Mouse (Mus musculus) heart, embryonic 14.5 days (tissue): Measurements from ENCODE around the gene Bnc2. TPM values are rescaled to one million over a fixed set of nuclear protein-coding genes. Genes with fewer than 3 reads are reported as not detected.

Source experiments
- ATAC-seq: fragments of 200-750 bp; cut with Nextera tagmentation; 2 replicates; pipeline ENCODE4 v1.8.0; 2017; ENCODE audit warnings: low read depth, moderate TSS enrichment; ENCODE audit not compliant: insufficient number of reproducible peaks, insufficient read depth, low FRiP score
- H3K27ac ChIP-seq, 2 experiments: fragments of 200-500 bp in 1 of 2; fragments of 300-500 bp in 1 of 2; sonication (generic) in 1 of 2; replicated peaks in 1 of 2; 2 replicates each; pipeline ENCODE4 v1.5.1; 2012 to 2014; ENCODE audit warnings: low read depth in 2 of 2, low read length in 2 of 2, control low read depth in 1 of 2, mild to moderate bottlenecking in 1 of 2, mixed read lengths in 1 of 2; ENCODE audit not compliant: control insufficient read depth in 1 of 2, insufficient read depth in 1 of 2
- H3K27me3 ChIP-seq: fragments of 300-500 bp; sonication (generic); 2 replicates; pipeline ENCODE4 v1.6.1; 2014; ENCODE audit warnings: mild to moderate bottlenecking, low read length, control low read depth; ENCODE audit not compliant: control insufficient read depth, insufficient read depth
- H3K36me3 ChIP-seq: fragments of 300-500 bp; sonication (generic); 2 replicates; pipeline ENCODE4 v1.6.1; 2014; ENCODE audit warnings: mild to moderate bottlenecking, control low read depth, low read length, mixed read lengths; ENCODE audit not compliant: control insufficient read depth, insufficient read depth
- H3K4me1 ChIP-seq, 2 experiments: fragments of 200-500 bp in 1 of 2; fragments of 300-500 bp in 1 of 2; sonication (generic) in 1 of 2; 2 replicates each; pipeline ENCODE4 v1.6.1; 2012 to 2014; ENCODE audit warnings: low read length in 2 of 2, control low read depth in 1 of 2, mixed read lengths in 1 of 2; ENCODE audit not compliant: control insufficient read depth in 2 of 2, insufficient read depth in 2 of 2
- H3K4me2 ChIP-seq: fragments of 300-500 bp; sonication (generic); 2 replicates; pipeline ENCODE4 v1.6.1; 2014; ENCODE audit warnings: mild to moderate bottlenecking, low read length
- H3K4me3 ChIP-seq, 2 experiments: fragments of 200-500 bp in 1 of 2; fragments of 300-500 bp in 1 of 2; sonication (generic) in 1 of 2; 2 replicates each; pipeline ENCODE4 v1.5.1; 2012 to 2014; ENCODE audit warnings: low read length in 2 of 2, mild to moderate bottlenecking in 2 of 2, control low read depth in 1 of 2, low read depth in 1 of 2, moderate library complexity in 1 of 2; ENCODE audit not compliant: control insufficient read depth in 1 of 2, insufficient read depth in 1 of 2
- H3K9ac ChIP-seq: fragments of 300-500 bp; sonication (generic); 2 replicates; pipeline ENCODE4 v1.6.1; 2014; ENCODE audit warnings: mild to moderate bottlenecking, low read length
- H3K9me3 ChIP-seq: fragments of 300-500 bp; sonication (generic); 2 replicates; pipeline ENCODE4 v1.6.1; 2016; ENCODE audit warnings: low read length, control low read depth; ENCODE audit not compliant: control insufficient read depth
- WGBS: fragments of 180-500 bp; shearing (Covaris S2); extraction: QIAGEN DNeasy Blood & Tissue Kit; methylation state at CpG from one replicate; pipeline ENCODE4 v1.1.7; 2014; 5-methylcytosine and 5-hydroxymethylcytosine counted together
- polyA plus RNA-seq: library from polyadenylated mRNA; unstranded; fragments of >200 nt; fragmentation: Nextera tagmentation; extraction: Ambion mirVana; gene quantifications from 2 replicates; pipeline ENCODE4 v1.2.1, GENCODE M21; 2014

Gene Bnc2
- polyA plus RNA-seq, 1 experiment from 2014 or later = 0.92 TPM

GRCm38 (mm10) chr4:84339172-84339571, 335.9 kb downstream of the Bnc2 start:
- ATAC-seq = no peak
- Histone ChIP-seq H3K9me3 (no peaks in the 10 kb centered on the region), H3K4me3 (no peak overlapping the region), H3K27ac (no peak overlapping the region), H3K36me3 (no peaks in the 10 kb centered on the region), H3K9ac (no peak overlapping the region), H3K27me3 (no peaks in the 10 kb centered on the region), H3K4me1 (no peaks in the 10 kb centered on the region), H3K4me2 (no peak overlapping the region)
- WGBS = 68% methylated on average over 4 of the region's 4 CpGs

GRCm38 (mm10) chr4:84331995-84332394, 343.1 kb downstream of the Bnc2 start:
- no peaks in the 10 kb centered on the region for H3K9me3 ChIP-seq
- no peak overlapping the region for H3K4me3 ChIP-seq
- no peak for ATAC-seq
- 56% methylated on average over 9 of the region's 9 CpGs for WGBS
- H3K27me3 ChIP-seq = no peaks in the 10 kb centered on the region
- no peak overlapping the region for H3K9ac ChIP-seq
- no peaks in the 10 kb centered on the region for H3K36me3 ChIP-seq
- H3K27ac ChIP-seq = no peak overlapping the region
- H3K4me2 ChIP-seq = no peak overlapping the region
- H3K4me1 ChIP-seq = peaks cover 0 to 7% of the 10 kb centered on the region in 2 experiments; a peak in 2 of 4 replicates

GRCm38 (mm10) chr4:84331450-84331849, 343.6 kb downstream of the Bnc2 start:
- Histone ChIP-seq H3K36me3 (no peaks in the 10 kb centered on the region), H3K4me2 (no peak overlapping the region), H3K9me3 (no peaks in the 10 kb centered on the region), H3K4me1 (peaks cover 0 to 7% of the 10 kb centered on the region in 2 experiments; a peak in 2 of 4 replicates), H3K9ac (no peak overlapping the region), H3K27me3 (no peaks in the 10 kb centered on the region), H3K27ac (no peak overlapping the region), H3K4me3 (no peak overlapping the region)
- ATAC-seq = no peak
- WGBS = 57% methylated on average over 3 of the region's 3 CpGs

GRCm38 (mm10) chr4:84330509-84330908, 344.6 kb downstream of the Bnc2 start:
- H3K27me3 ChIP-seq = no peaks in the 10 kb centered on the region
- 90% methylated on average over 4 of the region's 4 CpGs for WGBS
- no peak overlapping the region for H3K9ac ChIP-seq
- no peak overlapping the region for H3K27ac ChIP-seq
- H3K36me3 ChIP-seq = no peaks in the 10 kb centered on the region
- H3K9me3 ChIP-seq = no peaks in the 10 kb centered on the region
- no peak for ATAC-seq
- H3K4me3 ChIP-seq = no peak overlapping the region
- H3K4me1 ChIP-seq = peaks cover 0 to 7% of the 10 kb centered on the region in 2 experiments; a peak in 2 of 4 replicates
- no peak overlapping the region for H3K4me2 ChIP-seq

GRCm38 (mm10) chr4:84329651-84330050, 345.4 kb downstream of the Bnc2 start:
- no peak for ATAC-seq
- Histone ChIP-seq H3K4me2 (no peak overlapping the region), H3K27me3 (no peaks in the 10 kb centered on the region), H3K36me3 (no peaks in the 10 kb centered on the region), H3K27ac (no peak overlapping the region), H3K4me1 (peaks cover 0 to 7% of the 10 kb centered on the region in 2 experiments; a peak in 2 of 4 replicates), H3K9me3 (no peaks in the 10 kb centered on the region), H3K9ac (no peak overlapping the region), H3K4me3 (no peak overlapping the region)
- 67% methylated on average over 5 of the region's 5 CpGs for WGBS

- H3K36me3 ChIP-seq = no peaks in the 10 kb centered on the region
- H3K4me3 ChIP-seq = no peak overlapping the region
- H3K4me1 ChIP-seq = no peaks in the 10 kb centered on the region
- no peak for ATAC-seq
- H3K9ac ChIP-seq = no peak overlapping the region
- H3K4me2 ChIP-seq = no peak overlapping the region
- WGBS = 87% methylated on average over 4 of the region's 4 CpGs
- H3K27me3 ChIP-seq = no peaks in the 10 kb centered on the region
- no peak overlapping the region for H3K27ac ChIP-seq
- H3K9me3 ChIP-seq = no peaks in the 10 kb centered on the region
These were observed 350.7 kb downstream of the Bnc2 start for GRCm38 (mm10) chr4:84324371-84324770.

GRCm38 (mm10) chr4:84321598-84321997, 353.5 kb downstream of the Bnc2 start:
- WGBS = 17% methylated on average over 2 of the region's 2 CpGs
- Histone ChIP-seq H3K4me2 (no peak overlapping the region), H3K27me3 (no peaks in the 10 kb centered on the region), H3K27ac (no peak overlapping the region), H3K36me3 (no peaks in the 10 kb centered on the region), H3K9me3 (no peaks in the 10 kb centered on the region), H3K4me1 (no peaks in the 10 kb centered on the region), H3K4me3 (no peak overlapping the region), H3K9ac (no peak overlapping the region)
- no peak for ATAC-seq

- Histone ChIP-seq H3K9ac (no peak overlapping the region), H3K36me3 (no peaks in the 10 kb centered on the region), H3K9me3 (no peaks in the 10 kb centered on the region), H3K4me2 (no peak overlapping the region), H3K4me3 (no peak overlapping the region), H3K27me3 (no peaks in the 10 kb centered on the region), H3K27ac (no peak overlapping the region), H3K4me1 (no peaks in the 10 kb centered on the region)
- 84% methylated on average over 3 of the region's 3 CpGs for WGBS
- ATAC-seq = no peak
These were observed 357.7 kb downstream of the Bnc2 start for GRCm38 (mm10) chr4:84317421-84317820.
